Mouse (Mus musculus): ENCODE data around the gene Spef1.

The Spef1 gene

DNA sequence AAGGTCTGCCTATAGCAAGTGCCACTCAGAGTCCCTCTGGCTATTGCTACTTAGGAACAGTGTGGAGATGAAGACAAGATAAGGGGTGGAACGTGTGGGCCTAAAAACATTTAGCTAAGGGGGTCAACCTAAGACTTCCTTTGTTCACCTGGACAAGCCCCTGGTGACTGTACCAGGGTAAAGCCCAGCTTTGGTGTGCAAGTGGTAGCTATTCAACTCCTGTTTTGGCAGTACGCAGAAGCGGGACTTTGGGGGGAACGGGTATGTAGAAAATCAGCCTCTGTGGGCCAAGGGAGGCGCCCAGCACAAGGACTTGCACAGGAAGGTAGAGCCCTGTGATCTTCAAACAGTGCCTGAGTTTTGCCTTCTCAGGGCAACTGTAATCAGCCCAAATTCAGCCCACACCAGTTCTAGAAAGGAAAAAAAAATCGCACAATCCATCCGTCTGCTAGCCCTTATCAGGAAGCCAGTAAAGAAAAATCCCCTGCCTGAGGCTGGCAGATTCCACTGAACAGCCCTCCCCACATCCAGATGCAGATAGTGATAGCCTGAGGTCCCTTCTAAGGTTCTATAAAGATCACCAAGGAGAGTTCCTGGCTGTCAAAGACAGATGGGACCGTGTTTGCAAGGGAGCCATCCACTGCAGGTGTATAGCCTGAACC is 18.6 kb upstream of the Spef1 start:
- in situ Hi-C loops (cut with MboI) = no loop called here

DNA sequence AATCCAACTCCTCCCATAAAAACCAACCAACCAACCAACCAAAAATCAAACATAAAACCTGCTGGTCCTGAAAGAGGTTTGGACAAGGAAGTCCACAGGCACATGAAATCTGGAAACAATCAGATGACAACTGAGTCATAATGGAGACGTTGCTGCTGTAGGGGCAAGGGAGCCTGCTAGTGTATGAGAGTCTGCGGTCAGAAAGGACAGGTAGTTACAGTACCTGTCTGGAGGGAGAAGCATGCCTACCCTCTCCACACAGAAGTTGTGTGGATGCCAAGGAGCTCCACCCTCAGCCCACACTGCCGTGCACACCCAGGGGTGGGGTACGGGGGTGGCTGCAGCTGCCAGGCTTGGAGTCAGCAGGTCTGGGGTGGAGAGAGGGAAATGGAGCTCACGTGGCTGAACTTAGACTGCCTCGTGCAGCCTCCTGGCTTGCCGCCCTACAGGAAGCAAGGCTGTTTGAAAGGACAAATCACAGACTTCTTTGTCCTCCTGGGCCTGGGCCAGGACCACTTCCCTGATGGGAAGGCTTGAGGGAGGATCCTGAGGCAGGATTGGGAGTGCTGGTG is 17.4 kb upstream of the Spef1 start:
- in situ Hi-C loops (cut with MboI) = no loop called here

GRCm38 (mm10) chr2:131203816-131204409 is 16.8 kb upstream of the Spef1 start:
- in situ Hi-C loops (cut with MboI) = no loop called here

DNA sequence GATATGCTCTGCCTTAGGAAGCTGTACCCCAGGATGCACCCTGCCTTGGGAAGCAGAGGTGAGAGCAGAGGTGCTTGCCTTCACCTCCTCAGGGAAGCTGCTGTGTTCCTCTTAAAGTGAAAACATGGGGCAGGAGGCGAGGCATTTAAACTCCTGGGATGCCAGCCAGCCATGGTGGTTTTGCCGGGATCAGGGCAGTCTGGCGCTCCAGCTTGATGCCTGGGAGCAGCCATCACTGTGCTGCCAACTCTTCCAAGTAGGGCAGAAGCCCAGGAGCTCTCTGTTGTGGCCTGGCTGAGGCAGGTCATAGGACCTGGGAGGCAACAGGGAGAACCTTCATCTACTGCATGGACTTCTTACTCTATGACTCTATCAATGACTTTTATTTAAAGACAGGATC is 14.2 kb upstream of the Spef1 start:
- in situ Hi-C loops (cut with MboI) = no loop called here

- in situ Hi-C loops (cut with MboI) = no loop called here
Observed at GRCm38 (mm10) chr2:131200710-131201109, 13.6 kb upstream of the Spef1 start.

DNA sequence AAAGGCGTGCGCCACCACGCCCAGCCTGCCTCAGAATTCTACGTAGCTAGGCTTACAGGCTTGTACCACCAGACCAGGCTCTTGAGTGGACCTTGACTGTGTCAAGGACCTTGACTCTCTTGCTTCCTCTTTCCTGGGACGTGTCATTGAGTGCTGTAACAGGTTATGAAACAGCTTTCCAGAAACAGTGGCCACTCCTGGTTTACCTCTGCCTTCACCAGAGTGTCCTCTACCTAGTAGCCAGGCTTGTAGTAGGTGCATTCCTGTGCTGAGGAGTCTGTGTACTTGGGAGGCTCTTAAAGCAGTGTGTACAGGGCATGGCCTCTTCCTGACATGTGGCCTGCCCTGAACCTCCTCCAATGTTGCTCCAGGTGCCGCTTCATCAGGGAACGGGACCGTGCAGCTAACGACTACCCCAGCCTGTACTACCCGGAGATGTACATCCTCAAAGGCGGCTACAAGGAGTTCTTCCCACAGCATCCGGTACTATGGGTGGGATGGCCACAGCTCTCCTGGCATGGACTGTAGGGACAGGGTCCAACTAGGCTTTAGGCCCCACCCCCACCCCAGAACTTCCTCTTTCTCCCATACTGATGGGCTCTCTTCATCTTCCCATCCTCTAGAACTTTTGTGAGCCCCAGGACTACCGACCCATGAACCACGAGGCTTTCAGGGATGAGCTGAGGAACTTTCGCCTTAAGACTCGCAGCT is 9.7 kb upstream of the Spef1 start:
- in situ Hi-C loops (cut with MboI) = no loop called here

DNA sequence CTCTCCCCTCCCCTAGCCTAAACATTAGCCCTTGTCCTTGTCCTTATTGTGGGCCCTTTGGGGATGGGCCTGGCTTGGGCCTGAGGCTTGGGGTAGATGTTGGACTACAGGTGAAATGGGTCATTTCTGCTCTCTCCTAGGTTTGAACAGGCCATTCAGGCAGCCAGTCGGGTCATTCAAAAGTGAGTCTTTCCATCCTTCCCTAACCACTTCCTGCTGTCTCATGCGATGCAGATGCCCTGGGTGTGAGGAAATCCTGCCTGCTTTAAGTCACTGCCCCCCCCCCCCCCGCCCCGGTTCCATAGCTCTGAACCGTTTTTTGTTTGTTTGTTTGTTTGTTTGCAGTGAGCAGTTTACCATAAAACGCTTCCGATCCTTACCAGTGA is 3.9 kb upstream of the Spef1 start:
- in situ Hi-C loops (cut with MboI) = no loop called here

- in situ Hi-C loops (cut with MboI) = no loop called here
Observed at GRCm38 (mm10) chr2:131190344-131191004, 3.4 kb upstream of the Spef1 start.

- in situ Hi-C loops (cut with MboI) = no loop called here
Observed at GRCm38 (mm10) chr2:131189521-131190309, 2.6 kb upstream of the Spef1 start.

GRCm38 (mm10) chr2:131188311-131188710 is 1.2 kb upstream of the Spef1 start:
- in situ Hi-C loops (cut with MboI) = no loop called here

GRCm38 (mm10) chr2:131187602-131187922 is 480 bp upstream of the Spef1 start:
- in situ Hi-C loops (cut with MboI) = no loop called here

- in situ Hi-C loops (cut with MboI) = no loop called here
Observed at GRCm38 (mm10) chr2:131186343-131186742, 739 bp downstream of the Spef1 start.

DNA sequence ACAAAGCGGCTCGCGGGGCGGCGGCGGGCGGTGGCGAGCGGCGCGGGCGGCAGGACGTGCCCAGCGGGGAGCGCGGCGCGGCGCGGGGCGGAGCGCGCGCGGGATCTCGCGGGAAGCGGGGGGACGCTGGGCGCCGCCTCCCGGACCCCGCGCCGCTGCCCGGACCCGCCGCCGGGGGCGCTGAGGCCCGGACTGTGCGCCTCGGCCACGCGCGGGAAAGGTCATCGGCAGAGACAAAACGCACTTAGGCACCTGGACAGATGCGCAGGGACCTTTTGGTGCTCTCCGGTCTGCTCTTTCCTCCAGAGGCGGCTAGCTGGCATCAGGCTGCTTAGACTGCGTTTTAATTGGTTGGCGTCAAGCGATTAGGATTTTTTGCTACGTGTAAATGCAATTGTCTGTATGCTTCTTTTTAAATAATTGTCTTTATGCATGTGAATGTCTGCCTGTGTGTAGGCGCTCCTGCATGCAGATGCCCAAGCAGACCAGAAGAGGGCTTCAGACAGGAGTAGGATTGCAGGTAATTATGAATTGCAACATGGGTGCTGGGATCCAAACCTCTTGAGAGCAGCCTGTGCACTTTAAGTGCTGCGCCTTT is 7.0 kb downstream of the Spef1 start, which contains the start of gene Cenpb:
Cenpb (minus strand) TSS at position 78 of the 598 bp plus-strand sequence.
- in situ Hi-C loops (cut with MboI) = no loop called here

GRCm38 (mm10) chr2:131179246-131179886 is 7.7 kb downstream of the Spef1 start:
- in situ Hi-C loops (cut with MboI) = no loop called here

GRCm38 (mm10) chr2:131178828-131179245 is 8.2 kb downstream of the Spef1 start:
- in situ Hi-C loops (cut with MboI) = no loop called here

DNA sequence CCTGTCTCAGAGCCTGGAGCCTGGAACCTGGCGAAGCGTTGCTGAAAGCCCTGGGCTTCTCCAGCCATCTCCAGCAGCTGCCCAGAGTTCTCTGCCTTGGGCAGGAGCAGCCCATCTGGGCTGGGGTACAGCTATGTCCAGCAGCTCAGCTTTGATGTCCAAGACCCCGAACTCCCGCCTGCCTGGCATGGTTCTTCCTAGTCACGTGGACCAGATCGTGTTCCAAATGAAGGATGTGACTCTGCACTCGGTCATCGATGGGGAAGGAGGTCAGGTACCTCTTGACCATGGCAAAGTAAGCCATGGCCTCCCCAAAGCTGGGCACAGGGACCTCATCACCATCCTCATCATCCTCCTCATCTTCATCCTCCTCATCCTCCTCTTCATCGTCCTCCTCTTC is 9.2 kb downstream of the Spef1 start:
- in situ Hi-C loops (cut with MboI) = no loop called here

GRCm38 (mm10) chr2:131176491-131176890 is 10.6 kb downstream of the Spef1 start:
- in situ Hi-C loops (cut with MboI) = no loop called here

DNA sequence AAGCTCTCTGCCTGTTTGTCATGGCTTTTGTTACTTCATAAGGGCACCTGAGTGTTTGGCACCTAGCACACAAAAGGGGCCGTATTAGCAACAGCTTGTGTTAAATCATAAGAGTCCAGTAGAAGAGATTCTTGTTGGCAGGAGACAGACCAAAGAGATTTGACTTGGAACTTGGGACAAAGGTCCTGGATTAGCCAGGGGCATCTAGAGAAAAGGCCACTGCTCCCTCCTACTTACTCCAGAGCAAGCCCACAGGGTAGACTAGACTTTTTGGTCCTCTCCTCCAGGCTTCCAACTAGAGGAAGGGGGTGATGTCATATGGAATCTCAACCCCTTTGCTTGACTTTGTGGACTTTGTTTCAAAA is 11.2 kb downstream of the Spef1 start:
- in situ Hi-C loops (cut with MboI) = no loop called here

DNA sequence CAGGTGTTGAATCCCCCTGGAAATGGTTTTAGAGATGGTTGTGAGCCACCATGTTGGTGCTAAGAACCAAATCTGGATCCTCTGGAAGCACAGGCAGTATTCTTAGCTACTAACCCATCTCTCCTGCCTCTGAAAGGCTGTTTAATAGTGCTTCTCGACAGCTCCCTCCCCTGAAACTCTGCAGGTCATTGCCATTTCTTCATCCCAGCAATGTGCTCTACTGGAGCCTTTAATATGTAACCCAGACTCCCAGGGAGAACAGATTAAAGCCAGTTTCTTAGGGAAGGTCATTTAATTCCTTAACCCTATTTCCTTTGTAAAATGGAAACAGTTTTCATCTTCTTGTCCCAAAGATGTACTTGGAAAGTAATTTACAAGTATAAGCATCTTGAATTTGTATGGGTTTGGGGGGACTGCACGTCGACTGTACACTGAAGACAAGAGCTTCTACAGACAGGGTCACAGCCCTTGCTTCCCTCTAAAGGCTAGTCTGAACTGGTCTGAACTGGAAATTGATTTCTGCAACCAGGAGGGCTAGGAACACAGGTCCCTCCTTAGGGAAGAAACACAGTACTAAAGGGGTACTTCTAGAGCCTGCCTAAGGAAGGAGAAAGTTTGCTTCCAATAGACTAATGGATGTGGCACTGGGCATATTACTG is 11.7 kb downstream of the Spef1 start:
- in situ Hi-C loops (cut with MboI) = no loop called here

DNA sequence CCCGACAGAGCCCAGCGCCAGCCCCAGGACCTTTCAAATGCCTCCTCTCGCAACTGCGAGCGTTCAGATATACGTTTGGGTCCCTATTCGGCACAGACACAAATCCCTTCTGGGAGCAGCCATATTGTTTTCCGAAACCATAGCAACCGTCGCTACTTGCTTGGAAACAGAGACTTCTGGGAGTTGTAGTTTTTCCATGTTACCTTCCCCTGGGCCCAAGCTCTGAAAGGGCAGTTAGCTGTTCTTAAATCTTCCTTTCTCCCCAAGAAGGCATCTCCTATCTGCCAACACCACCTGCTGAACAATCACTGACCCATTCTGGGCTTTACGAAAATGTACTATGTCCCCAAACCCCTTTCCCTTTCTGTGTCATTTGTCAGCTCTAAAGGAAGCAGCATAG is 12.4 kb downstream of the Spef1 start:
- in situ Hi-C loops (cut with MboI) = no loop called here

Data from mature B cell (primary cell).